Mouse (Mus musculus) intestine, postnatal 0 days (tissue): ENCODE results near the gene Cadps2. TPM values are rescaled to one million over a fixed set of nuclear protein-coding genes. Genes with fewer than 3 reads are reported as not detected.

Experiments
- ATAC-seq: fragments of 200-750 bp; cut with Nextera tagmentation; 2 replicates; pipeline ENCODE4 v1.8.0; 2017; ENCODE audit warnings: mild to moderate bottlenecking, moderate TSS enrichment, moderate library complexity
- H3K27ac ChIP-seq: fragments of 300-500 bp; sonication (generic); 2 replicates; pipeline ENCODE4 v1.5.1; 2014; ENCODE audit warnings: mild to moderate bottlenecking, low read depth, low read length, moderate library complexity
- H3K27me3 ChIP-seq: fragments of 300-500 bp; sonication (generic); replicated peaks from 2 replicates; pipeline ENCODE4 v1.6.1; 2014; ENCODE audit warnings: low read length, mixed read lengths; ENCODE audit not compliant: control insufficient read depth, insufficient read depth
- H3K36me3 ChIP-seq: fragments of 300-500 bp; sonication (generic); 2 replicates; pipeline ENCODE4 v1.6.1; 2014; ENCODE audit warnings: mild to moderate bottlenecking, moderate library complexity; ENCODE audit not compliant: control insufficient read depth, insufficient read depth
- H3K4me1 ChIP-seq: fragments of 300-500 bp; sonication (generic); replicated peaks from 2 replicates; pipeline ENCODE4 v1.6.1; 2014; ENCODE audit warnings: antibody characterized with exemption, low read length, mixed read lengths; ENCODE audit not compliant: control insufficient read depth, insufficient read depth
- H3K4me2 ChIP-seq: fragments of 300-500 bp; sonication (generic); replicated peaks from 2 replicates; pipeline ENCODE4 v1.6.1; 2014; ENCODE audit warnings: low read depth, mild to moderate bottlenecking, moderate library complexity
- H3K4me3 ChIP-seq: fragments of 300-500 bp; sonication (generic); 2 replicates; pipeline ENCODE4 v1.5.1; 2014; ENCODE audit warnings: low read depth, low read length
- H3K9ac ChIP-seq: fragments of 300-500 bp; sonication (generic); 2 replicates; pipeline ENCODE4 v1.6.1; 2014; ENCODE audit warnings: mild to moderate bottlenecking, low read depth, low read length
- H3K9me3 ChIP-seq: fragments of 300-500 bp; sonication (generic); 2 replicates; pipeline ENCODE4 v1.6.1; 2016; ENCODE audit warnings: mixed run types; ENCODE audit not compliant: control insufficient read depth
- CTCF ChIP-seq: sonication (generic); IDR thresholded peaks from 2 replicates; pipeline ENCODE4 v1.5.1; 2016; ENCODE audit warnings: low read depth, mild to moderate bottlenecking, control low read depth, antibody characterized with exemption, moderate library complexity
- WGBS: fragments of 180-500 bp; shearing (Covaris S2); extraction: QIAGEN DNeasy Blood & Tissue Kit; methylation state at CpG from one replicate; pipeline ENCODE4 v1.1.7; 2014; 5-methylcytosine and 5-hydroxymethylcytosine counted together
- polyA plus RNA-seq: library from polyadenylated mRNA; unstranded; fragments of >200 nt; fragmentation: Nextera tagmentation; extraction: Ambion mirVana; gene quantifications from 2 replicates; pipeline ENCODE4 v1.2.1, GENCODE M21; 2015

The Cadps2 gene
- polyA plus RNA-seq, 1 experiment from 2014 or later: 1.3 TPM

- Histone ChIP-seq H3K27ac (no peak overlapping the region), H3K4me1 (no peaks in the 10 kb centered on the region), H3K27me3 (peaks cover 13% of the 10 kb centered on the region), H3K4me3 (no peak overlapping the region), H3K9ac (no peak overlapping the region), H3K9me3 (no peaks in the 10 kb centered on the region), H3K36me3 (no peaks in the 10 kb centered on the region), H3K4me2 (no peak overlapping the region)
- 38% methylated on average over 2 of the region's 2 CpGs for WGBS
- no peak for ATAC-seq
- no peak for TF ChIP-seq CTCF
Measured at GRCm38 (mm10) chr6:23836694-23837093, 2.5 kb downstream of the Cadps2 start.

- 83% methylated on average over 4 of the region's 4 CpGs for WGBS
- Histone ChIP-seq H3K36me3 (no peaks in the 10 kb centered on the region), H3K9me3 (no peaks in the 10 kb centered on the region), H3K9ac (no peak overlapping the region), H3K4me3 (no peak overlapping the region), H3K4me1 (no peaks in the 10 kb centered on the region), H3K4me2 (no peak overlapping the region), H3K27ac (no peak overlapping the region), H3K27me3 (peaks cover 13% of the 10 kb centered on the region)
- ATAC-seq: no peak
- no peak for TF ChIP-seq CTCF
Measured at GRCm38 (mm10) chr6:23835552-23835951, 3.7 kb downstream of the Cadps2 start.

GRCm38 (mm10) chr6:23830741-23831140 lies 8.5 kb downstream of the Cadps2 start:
- no peaks in the 10 kb centered on the region for H3K36me3 ChIP-seq
- H3K4me3 ChIP-seq: no peak overlapping the region
- no peak for ATAC-seq
- H3K27ac ChIP-seq: no peak overlapping the region
- H3K27me3 ChIP-seq: no peaks in the 10 kb centered on the region
- H3K9me3 ChIP-seq: no peaks in the 10 kb centered on the region
- H3K9ac ChIP-seq: no peak overlapping the region
- TF ChIP-seq CTCF: no peak
- 70% methylated on average over 3 of the region's 3 CpGs for WGBS
- no peak overlapping the region for H3K4me2 ChIP-seq
- no peaks in the 10 kb centered on the region for H3K4me1 ChIP-seq

GRCm38 (mm10) chr6:23829338-23829737 lies 9.9 kb downstream of the Cadps2 start:
- no peak for TF ChIP-seq CTCF
- ATAC-seq: no peak
- no peak overlapping the region for H3K4me2 ChIP-seq
- H3K27me3 ChIP-seq: no peaks in the 10 kb centered on the region
- H3K36me3 ChIP-seq: no peaks in the 10 kb centered on the region
- H3K4me1 ChIP-seq: no peaks in the 10 kb centered on the region
- no peaks in the 10 kb centered on the region for H3K9me3 ChIP-seq
- no peak overlapping the region for H3K9ac ChIP-seq
- H3K27ac ChIP-seq: no peak overlapping the region
- H3K4me3 ChIP-seq: no peak overlapping the region
- 84% methylated on average over 2 of the region's 2 CpGs for WGBS

GRCm38 (mm10) chr6:23821819-23822218 lies 17.4 kb downstream of the Cadps2 start:
- no peak overlapping the region for H3K9ac ChIP-seq
- no peak overlapping the region for H3K27ac ChIP-seq
- TF ChIP-seq CTCF: no peak
- WGBS: 83% methylated on average over 5 of the region's 5 CpGs
- no peaks in the 10 kb centered on the region for H3K27me3 ChIP-seq
- no peaks in the 10 kb centered on the region for H3K36me3 ChIP-seq
- H3K9me3 ChIP-seq: no peaks in the 10 kb centered on the region
- H3K4me1 ChIP-seq: no peaks in the 10 kb centered on the region
- H3K4me2 ChIP-seq: no peak overlapping the region
- no peak for ATAC-seq
- H3K4me3 ChIP-seq: no peak overlapping the region

GRCm38 (mm10) chr6:23810087-23810486 lies 29.1 kb downstream of the Cadps2 start:
- Histone ChIP-seq H3K36me3 (no peaks in the 10 kb centered on the region), H3K27me3 (no peaks in the 10 kb centered on the region), H3K4me1 (no peaks in the 10 kb centered on the region), H3K9ac (no peak overlapping the region), H3K9me3 (no peaks in the 10 kb centered on the region), H3K4me3 (no peak overlapping the region), H3K4me2 (no peak overlapping the region), H3K27ac (no peak overlapping the region)
- WGBS: 73% methylated on average over 1 of the region's 1 CpGs
- no peak for TF ChIP-seq CTCF
- ATAC-seq: no peak

GRCm38 (mm10) chr6:23809344-23809743 lies 29.9 kb downstream of the Cadps2 start:
- Histone ChIP-seq H3K4me1 (no peaks in the 10 kb centered on the region), H3K9me3 (no peaks in the 10 kb centered on the region), H3K27ac (no peak overlapping the region), H3K4me2 (no peak overlapping the region), H3K4me3 (no peak overlapping the region), H3K36me3 (no peaks in the 10 kb centered on the region), H3K9ac (no peak overlapping the region), H3K27me3 (no peaks in the 10 kb centered on the region)
- 89% methylated on average over 6 of the region's 6 CpGs for WGBS
- TF ChIP-seq CTCF: no peak
- ATAC-seq: no peak
